Mouse (Mus musculus) testis, postnatal 10 days (tissue): ENCODE data around the gene Fam166b.

Experiments
- DNase-seq: peaks from one replicate; pipeline ENCODE4 v3.0.0; 2021; ENCODE audit warnings: low spot score

The Fam166b gene

DNA sequence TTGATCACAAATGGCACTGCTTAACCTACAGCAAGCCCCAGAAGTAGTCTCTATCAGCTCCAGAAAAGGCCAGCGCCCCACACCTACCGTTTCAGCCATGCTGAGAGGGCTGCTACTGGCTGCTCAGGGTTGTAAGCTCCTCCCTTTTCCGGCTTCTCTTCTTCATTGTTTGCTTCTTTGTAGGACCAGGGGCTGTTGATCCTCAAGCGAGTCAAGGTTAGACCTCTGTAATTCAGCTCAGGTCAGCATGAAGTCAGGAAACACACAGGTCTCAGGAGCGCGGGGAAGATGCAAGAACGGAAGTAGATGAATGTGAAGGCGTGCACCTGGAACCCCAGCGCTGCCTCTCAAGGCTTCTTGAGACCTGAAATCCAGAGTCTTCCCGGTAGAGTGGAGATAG lies 24.2 kb downstream of the Fam166b start:
- no peak for DNase-seq

GRCm38 (mm10) chr4:43402212-43402611 lies 26.7 kb downstream of the Fam166b start:
- peak; percentile 49 for DNase-seq

GRCm38 (mm10) chr4:43401486-43401885 lies 27.4 kb downstream of the Fam166b start:
- DNase-seq = no peak

- peak; percentile 64 for DNase-seq
Observed at GRCm38 (mm10) chr4:43400976-43401375, 28.0 kb downstream of the Fam166b start.

DNA sequence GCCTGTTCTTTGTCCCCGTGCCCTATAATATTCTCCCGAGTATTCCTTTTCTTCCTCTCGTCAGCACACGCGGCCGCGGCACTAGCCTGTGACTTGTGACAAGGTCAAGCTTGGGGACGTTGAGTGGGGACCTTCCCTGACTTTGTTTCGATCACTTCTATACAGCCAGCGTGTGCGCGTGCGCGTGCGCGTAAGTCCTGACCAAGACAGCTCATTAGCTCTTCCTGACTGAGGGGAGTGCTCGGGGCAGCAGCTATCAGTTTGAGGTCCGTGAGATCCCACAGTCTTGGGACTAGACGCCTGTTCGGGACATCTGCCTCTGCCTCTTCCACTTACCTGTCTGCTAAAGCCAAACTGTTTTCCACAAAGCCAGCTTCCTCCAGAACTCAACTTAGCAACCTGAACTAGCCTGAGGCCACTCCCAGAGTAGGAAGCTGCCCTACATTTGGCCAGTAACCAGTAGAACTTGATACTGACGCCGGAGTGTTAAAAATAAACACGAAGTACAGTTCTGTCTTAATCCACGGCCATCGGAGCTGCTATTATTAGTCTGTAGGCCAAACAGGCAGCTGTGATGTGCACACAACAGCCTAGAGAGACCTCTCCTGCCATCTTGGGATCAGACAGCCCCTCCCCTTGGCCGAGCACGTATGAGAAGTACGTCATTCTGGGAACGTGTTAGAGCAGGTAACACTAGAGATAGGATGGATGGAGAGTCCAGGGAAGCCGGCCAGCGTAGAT lies 29.4 kb downstream of the Fam166b start:
- DNase-seq = peak; percentile 45

GRCm38 (mm10) chr4:43398829-43399331 lies 30.1 kb downstream of the Fam166b start:
- peak; percentile 72 for DNase-seq

GRCm38 (mm10) chr4:43398014-43398413 lies 30.9 kb downstream of the Fam166b start:
- DNase-seq = peak; percentile 45

DNA sequence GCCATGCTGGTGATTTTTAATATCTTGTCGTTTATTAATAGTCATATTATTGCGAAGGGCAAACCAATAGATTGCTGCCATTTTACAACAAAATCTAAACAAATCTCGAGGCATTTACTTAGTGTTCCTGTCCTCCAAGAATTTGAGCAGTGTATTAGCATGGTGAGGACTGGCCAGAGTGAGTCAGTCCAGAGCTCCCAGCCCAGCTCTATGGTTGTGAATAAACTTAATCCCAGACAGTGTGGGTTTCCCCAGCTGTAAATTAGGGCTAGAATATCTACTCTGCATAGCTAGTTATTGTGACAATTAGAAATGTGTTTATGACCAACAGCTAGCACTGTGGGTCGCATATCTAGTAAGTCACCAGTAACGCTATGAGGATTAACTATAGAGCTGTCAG lies 32.6 kb downstream of the Fam166b start:
- no peak for DNase-seq

DNA sequence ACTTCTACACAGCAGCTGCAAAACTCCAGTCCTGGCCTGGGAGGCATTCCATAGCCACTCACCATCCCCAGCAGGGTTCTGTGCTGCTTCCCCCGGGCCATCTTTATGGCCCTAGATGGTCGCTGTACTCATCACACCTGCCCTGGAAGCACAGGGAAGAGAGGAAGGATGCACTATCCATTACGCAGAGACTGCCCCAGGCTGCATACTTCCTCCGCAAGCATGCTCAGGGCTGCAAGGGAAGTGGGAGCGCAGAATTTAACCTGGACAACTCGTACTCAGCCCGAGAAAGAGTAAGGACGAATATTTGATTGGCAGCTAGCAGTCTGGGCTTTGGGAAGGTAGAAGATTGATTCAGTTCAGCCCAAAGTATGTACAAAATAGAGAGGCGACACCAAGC lies 33.1 kb downstream of the Fam166b start:
- DNase-seq = no peak

GRCm38 (mm10) chr4:43395147-43395546 lies 33.8 kb downstream of the Fam166b start:
- no peak for DNase-seq

GRCm38 (mm10) chr4:43394345-43394891 lies 34.5 kb downstream of the Fam166b start:
- DNase-seq = peak; percentile 65

DNA sequence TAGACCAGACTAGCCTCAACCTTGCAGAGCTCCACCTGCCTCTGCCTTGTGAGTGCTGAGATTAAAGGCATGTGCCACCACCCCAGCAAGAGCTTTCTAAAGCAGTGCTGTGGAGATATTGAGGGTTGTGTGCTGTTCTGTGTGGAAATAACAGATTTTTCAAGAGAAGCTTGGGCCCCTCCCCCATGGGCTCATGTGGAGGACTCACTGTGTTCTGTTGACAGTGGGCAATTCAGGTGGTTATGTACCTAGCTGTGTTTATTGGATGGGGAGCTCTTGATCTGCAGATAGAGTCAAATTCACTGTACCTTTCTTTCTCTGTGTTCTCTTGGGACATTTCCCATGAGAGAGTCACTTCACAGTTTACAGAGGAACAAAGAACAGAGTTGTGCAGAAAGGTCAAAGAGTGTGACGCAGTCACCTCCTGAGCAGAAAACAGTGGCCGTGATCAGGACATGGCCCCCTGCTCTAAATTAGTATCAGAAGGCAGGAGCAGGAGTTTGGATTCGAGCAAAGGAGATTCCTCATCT lies 37.3 kb downstream of the Fam166b start:
- DNase-seq = no peak

- DNase-seq = no peak
Observed at GRCm38 (mm10) chr4:43389845-43390440, 39.0 kb downstream of the Fam166b start.

GRCm38 (mm10) chr4:43389390-43389789 lies 39.5 kb downstream of the Fam166b start:
- DNase-seq = no peak

DNA sequence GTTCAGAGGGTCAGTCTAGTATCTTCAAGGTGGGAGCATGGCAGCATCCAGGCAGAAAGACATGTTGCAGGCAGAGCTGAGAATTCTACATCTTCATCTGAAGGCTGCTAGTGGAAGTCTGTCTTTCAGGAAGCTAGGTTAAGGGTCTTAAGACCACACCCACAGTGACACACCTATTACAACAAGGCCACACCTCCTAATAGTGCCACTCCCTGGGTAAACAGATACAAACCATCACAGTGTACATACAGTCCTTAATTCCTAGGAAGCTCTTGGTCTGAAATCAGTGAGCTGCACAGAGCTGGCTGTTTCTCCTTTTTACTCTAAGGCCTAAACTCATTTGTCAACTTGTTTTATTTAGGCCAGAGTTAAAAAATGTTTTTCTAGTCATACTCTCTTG lies 42.0 kb downstream of the Fam166b start:
- no peak for DNase-seq

DNA sequence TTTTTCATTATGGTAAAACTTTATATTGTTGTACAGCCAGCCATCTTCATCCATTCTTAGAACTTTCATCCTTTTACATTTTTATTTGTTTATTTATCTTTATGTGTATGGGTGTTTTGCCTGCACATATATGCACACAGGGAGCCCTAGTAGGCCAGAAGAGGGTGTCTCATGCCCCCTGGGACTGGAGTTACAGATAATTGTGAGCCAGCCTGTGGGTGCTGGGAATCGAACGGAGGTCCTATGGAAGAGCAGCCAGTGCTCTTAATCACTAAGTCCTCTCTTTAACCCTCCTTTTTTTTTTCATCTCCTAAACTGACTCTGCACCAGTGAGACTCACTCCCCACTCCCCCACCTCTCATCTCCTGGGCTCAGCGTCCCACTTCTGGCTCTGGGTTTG lies 44.4 kb downstream of the Fam166b start:
- DNase-seq = no peak

GRCm38 (mm10) chr4:43384083-43384460 lies 44.9 kb downstream of the Fam166b start:
- DNase-seq = no peak

DNA sequence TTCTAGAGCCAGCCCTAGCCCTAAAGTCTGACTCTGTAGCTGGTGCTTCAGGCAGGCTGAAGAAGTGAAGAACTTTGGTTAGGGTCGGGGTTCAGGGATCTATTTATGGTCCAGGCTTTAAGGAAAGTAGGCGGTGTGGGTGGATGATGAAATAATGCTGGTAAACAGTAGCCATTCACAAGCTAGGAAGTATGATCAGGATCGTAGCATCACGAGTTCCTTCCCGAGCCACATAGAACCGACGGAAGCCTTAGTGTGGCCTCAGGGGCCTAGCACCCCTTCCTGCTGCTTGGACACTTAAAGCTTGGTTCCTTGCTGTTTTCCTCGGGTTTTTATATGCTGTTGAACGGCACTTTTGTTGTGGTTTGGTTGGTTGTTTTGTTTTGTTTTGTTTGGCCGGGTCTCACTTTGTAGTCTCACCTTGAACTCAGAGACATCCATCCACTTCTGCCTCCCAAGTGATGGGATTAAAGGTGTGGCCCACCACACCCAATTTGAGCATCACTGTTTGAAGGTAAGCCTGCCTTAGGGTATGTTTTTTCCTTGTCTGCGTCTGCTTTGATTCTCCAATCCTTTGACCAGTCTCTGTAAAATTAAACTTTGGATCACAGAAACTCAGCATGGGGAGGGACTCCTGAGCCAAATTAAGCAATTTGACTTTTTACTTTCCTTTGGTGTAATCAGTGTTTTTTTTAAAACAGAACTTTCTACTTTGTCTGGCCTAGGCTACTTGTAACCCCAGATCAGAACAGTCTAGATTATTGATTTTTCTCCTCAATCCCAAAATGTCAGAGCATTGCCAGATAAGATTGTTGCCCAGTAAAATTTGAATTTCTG lies 45.5 kb downstream of the Fam166b start:
- DNase-seq = no peak

GRCm38 (mm10) chr4:43382155-43383020 lies 46.5 kb downstream of the Fam166b start:
- no peak for DNase-seq

DNA sequence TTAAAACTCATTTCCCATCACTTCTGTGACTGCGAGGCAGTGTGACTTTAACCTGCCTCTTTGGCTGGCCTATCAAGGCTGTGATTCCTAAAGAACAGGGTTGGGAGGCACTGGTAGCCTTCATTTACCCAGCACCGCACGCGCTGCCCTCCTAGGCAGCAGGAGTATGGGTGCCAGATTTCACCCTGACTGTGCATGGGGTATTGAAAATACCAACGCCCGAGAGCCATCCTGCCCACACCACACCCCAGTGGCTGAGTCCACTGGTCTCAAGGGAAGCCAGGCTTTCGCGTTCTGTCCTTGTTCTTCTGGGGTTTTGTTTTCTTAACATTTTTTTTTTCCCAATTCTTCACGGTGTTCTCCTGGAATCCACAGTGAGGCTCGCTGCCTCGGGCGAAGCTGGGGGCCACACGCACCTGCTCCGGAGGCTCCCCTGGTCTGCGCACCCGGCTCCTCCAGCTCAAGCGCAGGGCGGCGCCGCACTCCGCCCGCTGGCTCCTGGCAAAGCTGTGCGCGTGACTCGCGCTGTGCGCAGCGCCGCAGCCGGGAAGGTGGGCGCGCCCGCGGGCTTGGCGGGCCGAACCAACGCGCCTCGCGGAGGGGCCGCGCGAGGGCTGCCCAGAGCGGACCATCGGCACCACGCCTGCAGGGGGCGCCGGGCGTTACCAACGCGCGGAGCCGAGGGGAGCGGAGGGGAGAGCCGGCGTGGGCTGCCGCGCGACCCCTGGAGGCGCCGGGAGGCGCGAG lies 47.4 kb downstream of the Fam166b start, which contains the start of gene Rusc2:
Gene Rusc2, plus strand, starts transcription at position 572 of the 747 bp plus-strand sequence.
- peak; percentile 95 for DNase-seq
